Mouse (Mus musculus) C2C12 (cell line): ENCODE measurements around the gene Marveld1.

Experiments used
- CEBPB ChIP-seq: IDR thresholded peaks from one replicate; pipeline ENCODE4 v1.6.1; 2011; ENCODE audit warnings: low read depth, mild to moderate bottlenecking, control low read depth, moderate library complexity
- CTCF ChIP-seq: IDR thresholded peaks from one replicate; pipeline ENCODE4 v1.5.1; 2011; ENCODE audit not compliant: control insufficient read depth, insufficient read depth, insufficient read length
- FOSL1 ChIP-seq: IDR thresholded peaks from one replicate; pipeline ENCODE4 v1.8.0; 2011; ENCODE audit warnings: mild to moderate bottlenecking, low read length; ENCODE audit not compliant: poor library complexity, insufficient read depth, severe bottlenecking
- MAX ChIP-seq: IDR thresholded peaks from one replicate; pipeline ENCODE4 v1.6.1; 2011; ENCODE audit warnings: mild to moderate bottlenecking, control low read depth
- MYOD1 ChIP-seq: IDR thresholded peaks from one replicate; pipeline ENCODE4 v1.6.1; 2011; ENCODE audit warnings: low read depth; ENCODE audit not compliant: control insufficient read depth, insufficient read length
- USF1 ChIP-seq: IDR thresholded peaks from one replicate; pipeline ENCODE4 v1.6.1; 2011; ENCODE audit warnings: low read depth, mild to moderate bottlenecking, control low read depth, moderate library complexity

GRCm38 (mm10) chr19:42128052-42128740 is 19.0 kb upstream of the Marveld1 start:
- TF ChIP-seq USF1 (no peak), CTCF (no peak), MYOD1 (no peak), MAX (no peak), CEBPB (no peak), FOSL1 (no peak)
